Mouse (Mus musculus) spleen, adult 2 months (tissue): Measurements from ENCODE around the gene Mylk2. TPM values are rescaled to one million over a fixed set of nuclear protein-coding genes. Genes with fewer than 3 reads are reported as not detected.

Experiments used
- DNase-seq, 2 experiments: peaks; one replicate each; pipeline versions ENCODE4 v3.0.0 to v3.0.0-alpha.2; 2012 to 2021; ENCODE audit warnings: low spot score in 2 of 2, low read depth in 1 of 2
- H3K27ac ChIP-seq: fragments of 200-500 bp; 2 replicates; pipeline ENCODE4 v1.5.1; 2012; ENCODE audit warnings: low read length, inconsistent platforms; ENCODE audit not compliant: insufficient read depth
- H3K27me3 ChIP-seq: fragments of 200-500 bp; 2 replicates; pipeline ENCODE4 v1.6.1; 2012; ENCODE audit warnings: mild to moderate bottlenecking, moderate library complexity, low read length, inconsistent platforms; ENCODE audit not compliant: control insufficient read depth, insufficient read depth
- H3K36me3 ChIP-seq: fragments of 200-500 bp; 2 replicates; pipeline ENCODE4 v1.6.1; 2012; ENCODE audit warnings: mild to moderate bottlenecking, low read length, inconsistent platforms; ENCODE audit not compliant: control insufficient read depth, insufficient read depth
- H3K4me1 ChIP-seq: fragments of 200-500 bp; 2 replicates; pipeline ENCODE4 v1.6.1; 2011; ENCODE audit warnings: inconsistent platforms; ENCODE audit not compliant: control insufficient read depth, insufficient read depth, insufficient read length
- H3K4me3 ChIP-seq: fragments of 200-500 bp; 2 replicates; pipeline ENCODE4 v1.5.1; 2011; ENCODE audit warnings: mild to moderate bottlenecking, inconsistent platforms; ENCODE audit not compliant: insufficient read depth, insufficient read length; ENCODE audit errors: extremely low read depth
- CTCF ChIP-seq: fragments of 200-500 bp; IDR thresholded peaks from 2 replicates; pipeline ENCODE4 v1.5.1; 2011; ENCODE audit warnings: mild to moderate bottlenecking, inconsistent platforms; ENCODE audit not compliant: insufficient read depth, insufficient read length, insufficient replicate concordance; ENCODE audit errors: extremely low read depth
- POLR2A ChIP-seq: fragments of 200-500 bp; IDR thresholded peaks from 2 replicates; pipeline ENCODE4 v1.6.1; 2011; ENCODE audit warnings: low read depth, low read length, inconsistent platforms
- WGBS: fragments of 180-500 bp; shearing (Covaris S2); methylation state at CpG from one replicate; pipeline ENCODE4 v1.1.7; 2018; 5-methylcytosine and 5-hydroxymethylcytosine counted together
- polyA plus RNA-seq: library from polyadenylated mRNA; depleted of rRNA; stranded (reverse); fragments of >200 nt; gene quantifications from 2 replicates; pipeline ENCODE4 v1.2.3, GENCODE M21; 2012

Mylk2 gene
- polyA plus RNA-seq, 1 experiment: 0.23 TPM

- H3K36me3 ChIP-seq: no peaks in the 10 kb centered on the region
- 62% methylated on average over 4 of the region's 4 CpGs for WGBS
- TF ChIP-seq POLR2A (no peak), CTCF (no peak)
- peaks cover 11% of the 10 kb centered on the region; the same call in 1 of the 2 replicates for H3K4me1 ChIP-seq
- DNase-seq: no peak
- H3K27ac ChIP-seq: peak overlapping the region; percentile 5; the same call in 1 of the 2 replicates
- no peak overlapping the region for H3K4me3 ChIP-seq
- no peaks in the 10 kb centered on the region for H3K27me3 ChIP-seq
Measured at GRCm38 (mm10) chr2:152903586-152903985, 7.6 kb upstream of the Mylk2 start.

- no peak overlapping the region for H3K4me3 ChIP-seq
- H3K4me1 ChIP-seq: peaks cover 11% of the 10 kb centered on the region; the same call in 1 of the 2 replicates
- DNase-seq: no peak
- 17% methylated on average over 5 of the region's 5 CpGs for WGBS
- H3K27ac ChIP-seq: peak overlapping the region; percentile 5; the same call in 1 of the 2 replicates
- no peaks in the 10 kb centered on the region for H3K36me3 ChIP-seq
- no peaks in the 10 kb centered on the region for H3K27me3 ChIP-seq
- TF ChIP-seq CTCF: no peak
- TF ChIP-seq POLR2A: no peak
Measured at GRCm38 (mm10) chr2:152904127-152904643, 7.0 kb upstream of the Mylk2 start.

- H3K27ac ChIP-seq: no peak overlapping the region
- H3K36me3 ChIP-seq: no peaks in the 10 kb centered on the region
- TF ChIP-seq CTCF (no peak), POLR2A (no peak)
- no peak for DNase-seq
- H3K4me1 ChIP-seq: peaks cover 11% of the 10 kb centered on the region; the same call in 1 of the 2 replicates
- 73% methylated on average over 11 of the region's 11 CpGs for WGBS
- H3K27me3 ChIP-seq: no peaks in the 10 kb centered on the region
- no peak overlapping the region for H3K4me3 ChIP-seq
Measured at GRCm38 (mm10) chr2:152905036-152905829, 5.9 kb upstream of the Mylk2 start.

- no peak for TF ChIP-seq POLR2A
- no peak for TF ChIP-seq CTCF
- WGBS: 29% methylated on average over 9 of the region's 9 CpGs
- DNase-seq: peak in 1 of 2 experiments; percentile 3
- H3K27me3 ChIP-seq: no peaks in the 10 kb centered on the region
- H3K27ac ChIP-seq: peak overlapping the region; percentile 21; the same call in 1 of the 2 replicates
- no peak overlapping the region for H3K4me3 ChIP-seq
- H3K36me3 ChIP-seq: no peaks in the 10 kb centered on the region
- H3K4me1 ChIP-seq: peaks cover 11% of the 10 kb centered on the region; the same call in 1 of the 2 replicates
Measured at GRCm38 (mm10) chr2:152906274-152907037, 4.7 kb upstream of the Mylk2 start.

GRCm38 (mm10) chr2:152907114-152907943 is 3.8 kb upstream of the Mylk2 start:
- DNase-seq: no peak
- Histone ChIP-seq H3K4me3 (no peak overlapping the region), H3K27ac (no peak overlapping the region), H3K36me3 (no peaks in the 10 kb centered on the region), H3K4me1 (peaks cover 11% of the 10 kb centered on the region; the same call in 1 of the 2 replicates), H3K27me3 (no peaks in the 10 kb centered on the region)
- 71% methylated on average over 14 of the region's 14 CpGs for WGBS
- no peak for TF ChIP-seq POLR2A
- no peak for TF ChIP-seq CTCF

GRCm38 (mm10) chr2:152909848-152910247 is 1.3 kb upstream of the Mylk2 start:
- 84% methylated on average over 6 of the region's 6 CpGs for WGBS
- no peak overlapping the region for H3K27ac ChIP-seq
- no peak for DNase-seq
- H3K4me3 ChIP-seq: no peak overlapping the region
- no peaks in the 10 kb centered on the region for H3K36me3 ChIP-seq
- peaks cover 13% of the 10 kb centered on the region; the same call in 1 of the 2 replicates for H3K4me1 ChIP-seq
- TF ChIP-seq POLR2A: no peak
- no peak for TF ChIP-seq CTCF
- H3K27me3 ChIP-seq: peaks cover 4% of the 10 kb centered on the region; the same call in 1 of the 2 replicates
